Mouse (Mus musculus): ENCODE measurements around the gene Egfr. TPM values are rescaled to one million over a fixed set of nuclear protein-coding genes. Genes with fewer than 3 reads are reported as not detected.

Egfr gene
- polyA plus RNA-seq, 1 experiment from 2014 or later = 6.0 TPM

DNA sequence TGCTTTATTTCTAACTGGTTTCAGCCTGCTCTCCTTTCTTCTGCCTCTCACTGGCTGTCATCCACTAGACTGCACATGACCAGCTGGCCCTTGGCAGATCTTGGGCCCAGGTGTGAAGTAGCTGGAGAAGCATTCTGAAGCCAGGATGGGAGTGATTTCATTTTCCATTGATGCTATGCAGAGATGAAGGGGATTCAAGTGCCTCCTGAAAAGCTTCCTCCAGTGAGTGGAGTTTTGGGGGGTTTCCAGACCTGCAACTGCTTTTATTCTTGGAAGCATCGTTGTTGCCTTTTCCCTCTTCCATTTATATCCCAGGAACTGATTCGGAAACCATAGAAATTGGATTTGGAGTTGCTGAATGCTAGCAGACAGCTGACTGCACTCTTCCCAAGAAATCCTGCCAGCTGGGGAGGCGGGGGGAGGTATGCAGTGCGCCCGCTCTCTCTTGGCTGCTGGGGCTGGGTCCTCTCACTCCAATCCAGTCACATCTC is 80.0 kb downstream of the Egfr start:
- H3K9ac ChIP-seq (ENCODE audit: low read depth, low read length) = no peak overlapping the region
- no peaks in the 10 kb centered on the region for H3K4me1 ChIP-seq (ENCODE audit: control insufficient read depth, insufficient read depth, low read length)
- no peaks in the 10 kb centered on the region for H3K9me3 ChIP-seq (ENCODE audit: control insufficient read depth, low read length)
- H3K36me3 ChIP-seq (ENCODE audit: control insufficient read depth, insufficient read depth, low read length) = no peaks in the 10 kb centered on the region
- ATAC-seq (ENCODE audit: low FRiP score, low TSS enrichment) = no peak
- no peak overlapping the region for H3K4me3 ChIP-seq (ENCODE audit: low read length)
- no peak overlapping the region for H3K27ac ChIP-seq (ENCODE audit: low read depth, low read length)
- H3K4me2 ChIP-seq (replicated peaks; ENCODE audit: low read depth, low read length) = no peak overlapping the region
- H3K27me3 ChIP-seq (ENCODE audit: control insufficient read depth, insufficient read depth, low read length) = no peaks in the 10 kb centered on the region
- 93% methylated on average over 5 of the region's 5 CpGs for WGBS

DNA sequence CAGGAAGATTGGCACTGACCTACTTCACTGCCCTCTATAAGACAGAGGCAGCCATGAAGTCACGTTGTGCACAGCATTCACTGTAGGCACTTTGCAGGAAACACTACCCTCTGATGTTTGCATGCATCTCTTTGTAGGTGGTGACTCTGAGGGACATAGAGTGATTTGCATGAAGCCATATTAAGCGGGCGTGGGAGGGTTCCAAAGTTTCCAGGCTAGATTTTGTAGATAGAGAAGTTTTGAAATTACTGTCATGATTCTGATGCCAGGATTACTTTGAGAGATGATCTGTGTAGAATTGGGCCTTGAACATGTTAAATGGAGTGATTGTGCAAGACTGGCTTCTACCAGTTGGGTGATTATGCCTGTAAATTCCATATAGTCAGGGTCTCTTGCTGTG is 86.8 kb downstream of the Egfr start:
- no peak overlapping the region for H3K4me2 ChIP-seq (replicated peaks; ENCODE audit: low read depth, low read length)
- 80% methylated on average over 3 of the region's 3 CpGs for WGBS
- no peak for ATAC-seq (ENCODE audit: low FRiP score, low TSS enrichment)
- no peaks in the 10 kb centered on the region for H3K27me3 ChIP-seq (ENCODE audit: control insufficient read depth, insufficient read depth, low read length)
- H3K4me1 ChIP-seq (ENCODE audit: control insufficient read depth, insufficient read depth, low read length) = no peaks in the 10 kb centered on the region
- H3K27ac ChIP-seq (ENCODE audit: low read depth, low read length) = no peak overlapping the region
- H3K36me3 ChIP-seq (ENCODE audit: control insufficient read depth, insufficient read depth, low read length) = no peaks in the 10 kb centered on the region
- H3K9me3 ChIP-seq (ENCODE audit: control insufficient read depth, low read length) = no peaks in the 10 kb centered on the region
- H3K4me3 ChIP-seq (ENCODE audit: low read length) = no peak overlapping the region
- no peak overlapping the region for H3K9ac ChIP-seq (ENCODE audit: low read depth, low read length)

DNA sequence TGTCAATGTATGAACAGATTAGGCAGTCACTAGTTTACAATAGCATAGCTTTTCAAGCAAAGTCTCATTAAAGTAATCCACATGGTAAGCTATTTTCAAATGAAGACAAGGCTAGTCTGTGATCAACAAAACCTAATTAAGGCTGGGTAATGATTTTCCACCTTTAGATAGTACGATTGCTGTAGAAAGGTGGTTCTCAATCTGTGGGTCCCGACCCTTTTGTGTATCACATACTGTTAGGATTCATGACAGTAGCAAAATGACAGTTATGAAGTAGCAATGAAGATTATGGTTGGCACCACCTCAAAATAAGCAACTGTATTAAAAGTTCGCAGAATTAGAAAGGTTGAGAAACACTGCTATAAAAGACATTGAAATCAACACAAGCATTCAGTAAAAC is 90.9 kb downstream of the Egfr start:
- H3K27ac ChIP-seq (ENCODE audit: low read depth, low read length) = no peak overlapping the region
- no peak overlapping the region for H3K4me2 ChIP-seq (replicated peaks; ENCODE audit: low read depth, low read length)
- H3K9ac ChIP-seq (ENCODE audit: low read depth, low read length) = no peak overlapping the region
- H3K4me3 ChIP-seq (ENCODE audit: low read length) = no peak overlapping the region
- H3K9me3 ChIP-seq (ENCODE audit: control insufficient read depth, low read length) = no peaks in the 10 kb centered on the region
- no peaks in the 10 kb centered on the region for H3K27me3 ChIP-seq (ENCODE audit: control insufficient read depth, insufficient read depth, low read length)
- WGBS = 82% methylated on average over 3 of the region's 3 CpGs
- ATAC-seq (ENCODE audit: low FRiP score, low TSS enrichment) = no peak
- no peaks in the 10 kb centered on the region for H3K36me3 ChIP-seq (ENCODE audit: control insufficient read depth, insufficient read depth, low read length)
- no peaks in the 10 kb centered on the region for H3K4me1 ChIP-seq (ENCODE audit: control insufficient read depth, insufficient read depth, low read length)

DNA sequence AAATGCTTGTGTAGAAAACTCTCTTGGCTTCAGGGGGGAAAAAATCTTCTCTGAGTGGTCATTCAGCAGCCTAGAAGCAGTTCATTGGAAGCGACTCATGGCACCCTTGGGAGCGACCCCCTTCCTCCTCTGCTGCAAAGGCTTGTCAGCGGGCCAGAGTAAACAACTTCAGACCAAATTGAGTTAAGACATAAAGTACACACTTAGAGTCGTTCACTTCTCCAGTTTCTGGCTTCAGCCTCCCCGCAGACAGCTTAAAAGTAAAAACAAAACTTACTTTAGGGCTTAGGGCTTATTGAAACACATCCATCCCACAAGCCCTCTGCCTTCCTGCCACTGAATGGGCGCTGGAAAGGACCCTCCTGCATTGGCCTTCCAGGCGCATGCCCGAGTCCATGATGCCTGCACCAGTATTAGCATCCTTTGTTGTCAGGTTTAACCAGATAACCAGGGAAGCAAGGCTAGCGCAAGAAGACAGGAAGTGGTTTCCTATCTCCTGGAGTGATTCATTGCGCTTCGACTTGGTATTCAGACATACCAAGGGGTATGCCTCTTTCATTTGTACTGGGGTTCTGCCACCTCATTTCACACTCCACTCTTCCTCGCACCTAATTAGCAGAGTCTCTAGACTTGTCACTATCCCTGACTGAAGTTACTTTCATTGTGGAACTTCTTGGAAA is 92.0 kb downstream of the Egfr start:
- Histone ChIP-seq H3K4me1 (ENCODE audit: control insufficient read depth, insufficient read depth, low read length) (no peaks in the 10 kb centered on the region), H3K9ac (ENCODE audit: low read depth, low read length) (no peak overlapping the region), H3K4me3 (ENCODE audit: low read length) (no peak overlapping the region), H3K27ac (ENCODE audit: low read depth, low read length) (peak overlapping the region; percentile 65; the same call in 1 of the 2 replicates), H3K36me3 (ENCODE audit: control insufficient read depth, insufficient read depth, low read length) (no peaks in the 10 kb centered on the region), H3K27me3 (ENCODE audit: control insufficient read depth, insufficient read depth, low read length) (no peaks in the 10 kb centered on the region), H3K9me3 (ENCODE audit: control insufficient read depth, low read length) (no peaks in the 10 kb centered on the region), H3K4me2 (replicated peaks; ENCODE audit: low read depth, low read length) (no peak overlapping the region; the same call in 1 of the 2 replicates)
- ATAC-seq (ENCODE audit: low FRiP score, low TSS enrichment) = peak; percentile 81; the same call in 1 of the 2 replicates
- 35% methylated on average over 12 of the region's 12 CpGs for WGBS

DNA sequence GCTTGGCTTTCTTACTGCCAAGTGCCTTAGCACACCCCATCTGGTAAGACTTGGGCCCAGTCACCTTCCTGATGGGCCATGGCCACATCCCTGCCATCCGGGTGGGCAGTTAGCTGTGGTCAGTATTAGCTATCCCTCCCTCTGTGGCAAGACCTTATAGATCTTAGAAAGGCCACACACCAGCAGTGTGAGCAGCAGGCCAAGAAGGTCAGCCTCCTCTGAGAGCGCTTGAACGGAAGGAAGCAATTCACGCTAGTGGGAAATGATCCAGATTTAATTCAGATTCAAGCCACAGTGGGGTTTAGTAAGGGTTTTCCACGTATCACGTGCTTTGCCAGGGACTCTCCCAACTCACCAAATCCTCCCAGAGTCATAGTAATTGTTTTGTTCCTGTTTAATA is 96.9 kb downstream of the Egfr start:
- no peaks in the 10 kb centered on the region for H3K36me3 ChIP-seq (ENCODE audit: control insufficient read depth, insufficient read depth, low read length)
- H3K27ac ChIP-seq (ENCODE audit: low read depth, low read length) = no peak overlapping the region
- no peak overlapping the region for H3K9ac ChIP-seq (ENCODE audit: low read depth, low read length)
- H3K4me1 ChIP-seq (ENCODE audit: control insufficient read depth, insufficient read depth, low read length) = no peaks in the 10 kb centered on the region
- no peaks in the 10 kb centered on the region for H3K27me3 ChIP-seq (ENCODE audit: control insufficient read depth, insufficient read depth, low read length)
- no peak for ATAC-seq (ENCODE audit: low FRiP score, low TSS enrichment)
- WGBS = 73% methylated on average over 6 of the region's 6 CpGs
- no peaks in the 10 kb centered on the region for H3K9me3 ChIP-seq (ENCODE audit: control insufficient read depth, low read length)
- H3K4me3 ChIP-seq (ENCODE audit: low read length) = no peak overlapping the region
- H3K4me2 ChIP-seq (replicated peaks; ENCODE audit: low read depth, low read length) = no peak overlapping the region

DNA sequence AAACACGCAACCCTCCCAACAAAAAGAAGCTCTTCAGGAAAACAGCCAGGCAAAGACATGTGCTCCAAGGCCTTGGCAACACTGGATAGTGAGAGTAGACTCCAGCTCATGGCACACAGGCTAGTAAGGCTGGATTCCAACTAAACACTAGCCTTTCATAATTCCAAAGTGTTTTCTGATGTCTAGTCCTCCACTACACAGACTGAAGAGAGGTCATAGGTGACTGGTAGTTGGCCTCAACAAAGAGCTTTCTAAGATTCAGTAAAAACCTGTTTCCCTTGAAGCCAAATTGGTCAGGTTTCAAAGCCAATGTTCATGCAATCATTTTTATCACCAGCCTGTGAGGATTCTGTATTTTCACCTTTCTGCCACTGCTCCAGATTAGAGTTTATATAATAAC is 99.4 kb downstream of the Egfr start:
- whole genome bisulfite sequencing = 89% methylated on average over 1 of the region's 1 CpGs
- H3K27ac ChIP-seq (ENCODE audit: low read depth, low read length) = no peak overlapping the region

DNA sequence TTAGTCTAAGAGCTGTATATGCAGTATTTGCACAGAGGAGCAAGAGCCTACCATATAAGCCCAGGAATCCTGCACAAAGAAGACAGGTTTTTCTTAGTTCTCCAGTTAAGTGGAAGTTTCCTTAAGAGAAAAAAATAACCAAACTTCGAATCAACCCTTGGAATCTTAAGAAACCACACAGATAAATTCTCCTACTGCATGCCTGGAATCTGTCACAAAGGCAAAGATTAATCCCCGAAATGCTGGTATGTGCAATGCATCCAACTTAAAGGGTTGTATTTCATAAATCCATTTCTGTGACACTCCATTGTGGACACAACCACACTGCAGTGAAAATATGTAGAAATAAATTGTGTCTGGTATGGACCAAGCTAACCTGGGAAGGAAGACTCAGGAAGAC is 102.1 kb downstream of the Egfr start:
- 65% methylated on average over 2 of the region's 2 CpGs for WGBS
- H3K36me3 ChIP-seq (ENCODE audit: control insufficient read depth, insufficient read depth, low read length) = no peaks in the 10 kb centered on the region
- no peak overlapping the region for H3K9ac ChIP-seq (ENCODE audit: low read depth, low read length)
- no peak overlapping the region for H3K4me3 ChIP-seq (ENCODE audit: low read length)
- H3K4me1 ChIP-seq (ENCODE audit: control insufficient read depth, insufficient read depth, low read length) = no peaks in the 10 kb centered on the region
- H3K27me3 ChIP-seq (ENCODE audit: control insufficient read depth, insufficient read depth, low read length) = no peaks in the 10 kb centered on the region
- no peak overlapping the region for H3K4me2 ChIP-seq (replicated peaks; ENCODE audit: low read depth, low read length)
- H3K9me3 ChIP-seq (ENCODE audit: control insufficient read depth, low read length) = no peaks in the 10 kb centered on the region
- no peak for ATAC-seq (ENCODE audit: low FRiP score, low TSS enrichment)
- no peak overlapping the region for H3K27ac ChIP-seq (ENCODE audit: low read depth, low read length)

More for the DNA sequence above, 99.4 kb downstream of the Egfr start:
- Histone ChIP-seq H3K4me3 (ENCODE audit: low read length) (no peak overlapping the region), H3K9me3 (ENCODE audit: control insufficient read depth, low read length) (no peaks in the 10 kb centered on the region), H3K36me3 (ENCODE audit: control insufficient read depth, insufficient read depth, low read length) (no peaks in the 10 kb centered on the region), H3K4me1 (ENCODE audit: control insufficient read depth, insufficient read depth, low read length) (no peaks in the 10 kb centered on the region), H3K27me3 (ENCODE audit: control insufficient read depth, insufficient read depth, low read length) (no peaks in the 10 kb centered on the region), H3K4me2 (replicated peaks; ENCODE audit: low read depth, low read length) (no peak overlapping the region), H3K9ac (ENCODE audit: low read depth, low read length) (no peak overlapping the region)
- no peak for ATAC-seq (ENCODE audit: low FRiP score, low TSS enrichment)

DNA sequence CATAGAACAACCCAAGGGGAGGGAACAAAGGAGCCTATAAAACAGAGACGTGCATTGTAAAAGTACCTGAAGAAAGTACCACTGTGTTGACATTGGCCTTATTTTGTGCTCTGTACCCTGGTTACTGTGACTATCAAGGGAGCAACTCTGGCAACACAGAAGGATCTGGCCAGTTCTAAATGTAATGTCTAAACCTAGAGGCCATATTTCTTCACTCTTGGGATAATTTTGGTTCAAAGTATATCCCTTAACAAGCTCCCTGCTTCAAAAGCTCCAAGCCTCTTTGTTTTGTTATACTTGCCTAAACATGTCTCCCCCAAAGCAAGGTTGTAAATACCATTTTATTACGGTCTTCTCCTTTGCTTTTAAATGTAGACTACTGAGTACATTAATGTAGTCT is 105.3 kb downstream of the Egfr start:
- H3K4me3 ChIP-seq (ENCODE audit: low read length) = no peak overlapping the region
- ATAC-seq (ENCODE audit: low FRiP score, low TSS enrichment) = peak; percentile 43; the same call in 1 of the 2 replicates

DNA sequence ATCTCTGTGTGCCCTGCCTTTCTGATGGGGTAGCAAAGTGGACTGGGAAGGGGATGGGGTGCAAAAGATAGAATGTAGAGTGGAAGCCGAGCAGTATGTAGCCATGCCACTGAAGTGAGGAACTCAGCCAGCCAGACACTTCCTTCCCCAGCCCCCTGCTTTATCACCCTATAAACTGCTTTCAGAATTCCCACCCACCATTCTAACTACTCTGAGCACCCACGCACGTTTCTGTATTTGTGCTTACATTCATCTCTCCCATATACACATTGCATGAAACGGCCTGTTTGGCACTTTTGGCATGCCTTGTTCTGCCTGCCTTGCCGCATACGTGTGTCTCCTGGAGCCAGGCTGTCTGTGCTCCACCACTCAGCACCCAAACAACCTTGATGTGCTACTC is 109.0 kb downstream of the Egfr start:
- WGBS = 74% methylated on average over 6 of the region's 6 CpGs
- Histone ChIP-seq H3K9me3 (ENCODE audit: control insufficient read depth, low read length) (no peaks in the 10 kb centered on the region), H3K27ac (ENCODE audit: low read depth, low read length) (no peak overlapping the region), H3K36me3 (ENCODE audit: control insufficient read depth, insufficient read depth, low read length) (no peaks in the 10 kb centered on the region), H3K4me1 (ENCODE audit: control insufficient read depth, insufficient read depth, low read length) (no peaks in the 10 kb centered on the region), H3K4me3 (ENCODE audit: low read length) (no peak overlapping the region), H3K27me3 (ENCODE audit: control insufficient read depth, insufficient read depth, low read length) (no peaks in the 10 kb centered on the region), H3K4me2 (replicated peaks; ENCODE audit: low read depth, low read length) (no peak overlapping the region), H3K9ac (ENCODE audit: low read depth, low read length) (no peak overlapping the region)
- ATAC-seq (ENCODE audit: low FRiP score, low TSS enrichment) = no peak

More for the DNA sequence above, 105.3 kb downstream of the Egfr start:
- Histone ChIP-seq H3K27ac (ENCODE audit: low read depth, low read length) (no peak overlapping the region), H3K9me3 (ENCODE audit: control insufficient read depth, low read length) (no peaks in the 10 kb centered on the region), H3K4me2 (replicated peaks; ENCODE audit: low read depth, low read length) (no peak overlapping the region), H3K9ac (ENCODE audit: low read depth, low read length) (no peak overlapping the region), H3K36me3 (ENCODE audit: control insufficient read depth, insufficient read depth, low read length) (no peaks in the 10 kb centered on the region), H3K27me3 (ENCODE audit: control insufficient read depth, insufficient read depth, low read length) (no peaks in the 10 kb centered on the region), H3K4me1 (ENCODE audit: control insufficient read depth, insufficient read depth, low read length) (no peaks in the 10 kb centered on the region)
- WGBS = 48% methylated on average over 2 of the region's 2 CpGs
